Mouse (Mus musculus): ENCODE measurements at regions not wholly inside any gene's neighbourhood (a gene's known extent, or its start where the extent isn't known, plus 50 kb on each side); places are given as distances from the start of the nearest gene placed in this dataset.

DNA sequence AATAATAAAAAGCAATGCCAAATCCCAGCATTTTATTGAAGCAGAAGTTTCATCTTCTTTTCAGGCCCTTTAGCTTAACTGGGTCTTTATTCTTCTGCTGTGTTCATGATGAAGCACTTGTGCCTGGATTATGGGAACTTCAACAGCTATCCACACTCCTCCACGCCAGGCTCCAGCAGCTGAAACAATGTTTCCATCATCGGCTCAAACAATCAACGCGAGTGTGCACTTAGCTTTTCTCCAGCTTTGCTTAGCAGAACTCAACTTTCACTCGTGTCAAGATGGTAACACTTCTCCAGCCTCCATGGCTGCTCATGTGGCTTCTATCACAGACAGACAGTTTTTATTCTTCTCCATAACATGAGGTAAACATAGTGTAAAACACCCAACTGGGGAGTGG lies 143.8 kb upstream of the Mdm1 start:
- no peak for DNase-seq

DNA sequence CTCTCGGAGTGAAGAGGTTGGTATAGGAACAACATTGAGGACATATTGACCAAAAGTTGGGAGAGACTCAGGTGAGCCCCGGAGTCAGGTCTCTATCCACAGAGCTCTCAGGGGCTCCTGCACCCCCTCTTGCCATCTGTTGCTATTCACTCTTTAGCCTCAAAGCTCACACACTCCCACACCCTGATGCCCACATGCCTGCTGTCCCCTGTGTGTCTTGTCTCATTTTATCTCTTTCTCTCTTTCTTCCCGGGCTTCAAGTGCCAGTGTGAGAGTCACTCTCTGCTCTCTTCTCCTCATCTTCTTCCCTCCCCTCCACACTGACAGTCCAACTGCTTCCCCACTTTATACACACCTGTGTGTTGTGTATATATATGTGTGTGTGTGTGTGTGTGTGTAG lies 141.0 kb upstream of the Mdm1 start:
- DNase-seq, result no peak

DNA sequence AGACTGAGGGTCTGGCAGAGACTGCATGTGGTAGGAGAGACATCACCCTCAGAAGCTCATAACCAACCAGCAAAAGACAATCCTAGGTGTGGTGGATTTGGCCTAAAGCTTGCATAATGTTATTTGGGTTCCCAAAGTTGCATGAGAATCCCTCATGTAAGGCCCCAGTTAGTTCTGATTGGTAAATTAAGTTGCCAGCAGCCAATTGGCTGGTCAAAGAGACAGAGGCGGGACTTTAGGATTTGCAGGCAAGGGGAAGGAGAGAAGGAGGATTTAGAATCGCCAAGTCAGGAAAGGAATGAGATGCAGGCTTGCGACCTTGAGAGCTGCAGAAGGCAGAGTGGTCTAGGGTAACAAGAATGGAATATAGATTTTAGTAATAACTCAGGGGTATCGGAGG lies 140.1 kb upstream of the Mdm1 start:
- DNase-seq, result no peak

DNA sequence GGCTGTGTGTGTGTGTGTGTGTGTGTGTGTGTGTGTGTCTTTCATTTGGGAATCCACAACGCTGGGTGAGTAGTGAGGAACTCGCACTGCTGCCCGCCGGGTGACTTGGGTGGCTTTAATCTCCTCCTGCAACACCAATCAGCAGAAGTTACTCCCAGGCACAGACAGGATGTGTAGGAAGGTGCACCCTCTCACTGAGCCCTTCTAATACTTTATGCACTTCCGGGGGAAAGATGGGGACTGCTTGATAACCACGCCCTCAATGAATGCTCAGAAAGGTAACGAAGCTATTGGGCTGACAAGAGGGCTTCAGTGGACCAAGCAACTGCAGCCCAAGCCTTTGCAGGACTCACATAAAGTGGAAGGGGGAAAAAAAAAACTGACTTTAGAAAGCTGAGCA lies 139.6 kb upstream of the Mdm1 start:
- DNase-seq, result no peak

DNA sequence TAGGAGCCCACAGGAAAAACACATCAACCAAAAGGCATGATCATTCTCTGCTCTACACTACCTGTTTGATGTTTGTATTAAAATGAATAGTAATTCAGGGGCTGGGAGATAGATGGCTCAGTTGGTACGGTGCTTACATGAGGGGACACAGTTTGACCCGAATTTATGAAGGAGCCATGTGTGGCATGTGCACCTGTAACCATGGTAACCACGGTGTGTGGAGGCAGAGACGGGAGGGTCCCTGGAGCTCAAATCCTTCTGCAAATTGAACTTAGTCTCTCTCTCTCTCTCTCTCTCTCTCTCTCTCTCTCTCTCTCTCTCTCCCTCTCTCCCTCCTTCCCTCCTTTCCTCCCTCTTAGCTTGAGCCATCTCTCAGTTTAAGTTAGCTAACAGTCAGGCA lies 139.1 kb upstream of the Mdm1 start:
- no peak for DNase-seq

DNA sequence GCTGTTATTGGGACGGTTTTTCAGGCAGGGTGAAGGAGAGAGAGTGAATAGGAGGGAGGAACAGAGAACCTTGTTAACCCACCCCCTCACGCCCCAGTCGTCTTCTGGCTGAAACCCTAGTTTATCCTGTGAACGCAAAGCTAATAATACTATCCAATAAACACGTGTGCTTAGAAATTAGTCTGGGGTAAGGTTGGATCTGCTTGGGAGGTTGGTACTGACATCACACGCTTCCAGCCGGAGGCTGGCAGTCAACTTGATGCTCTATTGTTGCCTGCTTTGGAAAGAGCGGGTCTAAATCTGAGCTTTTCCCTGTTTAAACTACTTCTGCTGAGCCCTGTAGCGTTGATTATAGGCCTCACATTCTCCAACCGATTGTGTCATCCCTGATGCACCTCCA lies 138.4 kb upstream of the Mdm1 start:
- DNase-seq, result no peak

DNA sequence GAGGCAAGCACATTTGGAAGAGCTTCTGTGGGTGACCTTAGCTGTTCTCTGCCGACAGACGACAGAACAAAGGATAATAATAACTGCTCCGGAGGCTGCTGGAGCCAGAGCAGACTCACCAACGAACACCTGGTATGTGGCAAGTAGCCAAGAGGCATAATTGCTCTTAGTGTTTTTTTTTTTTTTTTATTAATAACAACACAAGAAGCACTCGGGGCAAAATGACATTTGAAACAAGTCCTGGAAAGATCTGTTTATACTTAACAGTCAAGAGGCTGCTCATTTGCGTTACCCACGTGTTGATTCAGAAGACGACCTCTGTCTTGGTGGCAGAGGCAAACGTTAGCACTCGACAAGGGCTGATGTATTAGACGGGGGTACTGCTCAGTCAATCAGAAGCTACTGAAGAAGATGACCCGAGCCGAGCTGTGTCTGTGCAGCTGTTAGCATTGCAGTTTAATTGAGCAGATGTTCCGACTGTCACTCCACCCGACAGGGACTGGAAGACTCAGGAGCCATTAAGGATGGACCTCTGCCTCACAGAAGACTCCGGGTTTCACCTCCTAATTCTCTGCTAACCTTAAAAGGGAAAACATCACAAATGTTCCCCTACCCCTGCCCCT lies 137.8 kb upstream of the Mdm1 start:
- no peak for DNase-seq

DNA sequence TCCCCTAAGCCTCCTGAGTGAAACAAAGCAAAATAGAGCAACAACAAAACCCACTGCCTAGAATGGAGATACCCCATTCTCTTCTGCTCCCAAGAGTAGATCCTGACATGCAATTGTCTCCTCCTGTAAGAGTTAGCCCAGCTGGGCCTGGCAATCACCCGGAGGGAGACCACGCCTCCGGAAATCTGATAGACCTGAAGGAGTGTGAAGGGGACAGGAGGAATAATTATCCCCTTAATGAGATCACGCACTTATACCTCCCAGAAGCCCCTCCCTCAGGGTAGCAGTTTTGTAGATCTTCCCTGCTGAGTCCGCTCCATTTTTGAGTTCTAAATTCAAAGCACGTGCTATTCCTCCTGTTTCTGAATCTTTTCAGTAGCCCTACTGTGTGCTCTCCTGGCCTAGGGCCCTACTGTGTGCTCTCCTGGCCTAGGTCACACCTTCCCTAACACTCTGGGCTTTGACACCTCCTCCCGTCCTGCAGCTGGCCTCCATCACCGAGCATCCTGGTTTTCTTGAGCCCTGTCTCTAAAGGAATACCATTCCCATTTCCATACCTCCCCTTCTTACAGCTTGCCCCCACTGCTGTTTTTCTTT lies 137.2 kb upstream of the Mdm1 start:
- DNase-seq, result no peak

DNA sequence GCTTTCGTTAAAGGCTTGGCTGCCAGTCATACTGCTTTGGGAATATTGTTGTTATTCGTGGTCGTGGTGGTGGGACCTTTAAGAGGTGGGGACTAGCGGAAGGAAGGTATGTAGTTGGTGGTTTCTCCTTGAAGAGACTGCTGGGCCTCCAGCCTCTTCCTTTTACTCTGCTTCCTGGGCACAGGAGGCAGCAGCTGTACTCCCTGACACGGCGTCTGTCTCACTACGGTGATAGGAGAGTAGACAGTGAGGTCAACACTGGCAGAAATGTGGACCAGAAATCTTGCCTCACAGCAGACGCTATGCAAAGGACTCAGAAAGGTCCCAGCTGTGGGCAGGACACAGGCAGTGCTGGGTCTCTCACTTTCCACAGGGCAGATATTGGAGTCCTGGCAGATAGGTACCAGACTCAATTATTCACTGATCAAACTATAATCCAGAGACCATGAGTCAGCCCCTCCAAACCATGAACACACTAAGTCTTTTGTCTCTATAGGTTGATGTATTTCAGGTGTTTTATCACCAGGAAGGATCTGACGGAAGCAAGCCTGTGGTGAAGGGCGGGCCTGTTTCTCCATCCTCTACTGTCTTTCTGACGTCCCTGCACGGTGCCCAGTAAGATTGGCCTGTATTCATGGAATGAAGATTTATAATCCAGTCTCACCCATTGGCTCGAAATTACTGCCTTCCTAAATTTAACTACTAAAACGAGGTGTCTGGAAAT lies 134.6 kb upstream of the Mdm1 start:
- no peak for DNase-seq

DNA sequence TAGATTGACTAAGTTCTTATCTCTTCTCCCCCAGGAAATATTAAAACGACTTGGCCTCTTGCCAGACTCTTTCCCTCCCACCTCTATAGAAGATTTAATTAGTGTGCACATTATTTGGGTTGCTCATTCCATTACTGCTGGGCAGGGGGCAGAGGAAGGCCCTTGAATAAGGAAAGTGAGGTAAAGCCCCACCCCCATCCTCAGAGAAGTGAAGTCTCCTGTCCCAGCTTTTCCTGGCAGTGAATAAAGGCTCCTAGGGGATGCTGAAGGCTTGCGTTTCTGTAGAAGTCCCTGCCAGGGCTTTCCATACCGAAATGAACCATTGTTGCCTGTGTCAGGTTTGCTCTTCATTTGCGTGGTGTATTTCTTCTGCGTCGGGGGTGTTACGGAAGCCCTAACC lies 133.8 kb upstream of the Mdm1 start:
- no peak for DNase-seq

DNA sequence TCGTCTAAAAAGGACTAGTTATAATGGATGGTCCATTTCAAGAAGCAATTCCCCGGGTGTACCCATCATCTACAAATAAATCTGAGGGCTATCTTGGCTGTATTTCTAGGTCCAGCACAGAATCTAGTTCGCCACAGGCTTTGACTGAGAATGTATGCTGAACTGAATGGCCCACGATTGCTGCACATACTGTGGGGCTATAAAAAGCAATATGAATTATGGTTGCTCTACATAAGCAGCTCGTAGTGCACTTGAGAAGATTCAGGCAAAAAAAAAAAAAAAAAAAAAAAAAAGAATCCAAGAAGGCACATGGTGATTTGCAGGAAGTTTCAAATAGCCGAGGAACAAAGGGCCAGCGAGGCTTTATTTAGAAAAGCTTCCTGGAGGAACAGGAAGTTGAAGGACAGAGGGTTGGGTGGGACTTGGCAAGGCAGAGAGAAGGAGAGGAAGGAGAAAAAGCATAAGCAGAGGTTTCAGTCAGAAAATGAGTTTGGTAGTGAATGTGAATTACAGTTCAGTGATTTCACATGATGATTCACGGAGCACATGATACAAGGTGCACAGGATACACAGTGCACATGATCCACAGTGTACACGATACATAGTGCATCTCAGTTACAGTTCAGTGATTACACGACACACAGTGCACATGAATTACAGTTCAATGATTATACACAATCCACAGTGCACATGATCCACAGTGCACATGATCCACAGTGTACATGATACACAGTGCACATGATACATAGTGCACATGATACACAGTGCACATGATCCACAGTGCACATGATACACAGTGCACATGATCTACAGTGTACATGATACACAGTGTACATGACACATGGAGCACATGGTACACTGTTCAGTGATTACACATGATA lies 129.7 kb upstream of the Mdm1 start:
- peak; percentile 40 for DNase-seq

DNA sequence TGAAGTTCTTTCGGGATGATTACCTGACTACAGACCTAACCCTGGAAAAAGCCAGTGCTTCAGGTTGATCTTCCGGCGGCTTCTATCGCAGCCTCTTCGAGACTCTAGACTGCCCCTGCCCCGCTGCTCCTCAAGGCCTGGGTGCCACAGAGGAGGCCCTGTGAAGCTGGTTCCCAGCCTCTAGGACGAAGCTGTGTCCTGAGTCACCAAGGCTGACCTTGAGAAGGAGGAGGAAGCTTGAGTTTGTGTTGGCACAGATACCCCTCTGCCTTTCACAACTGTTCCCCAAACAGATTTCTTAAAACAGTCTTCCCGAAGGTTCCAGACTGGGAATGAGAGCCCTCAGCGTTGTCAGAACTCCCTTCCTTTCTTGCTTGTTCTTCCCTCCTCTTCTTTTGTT lies 112.8 kb upstream of the Mdm1 start:
- DNase-seq, result peak; percentile 82

DNA sequence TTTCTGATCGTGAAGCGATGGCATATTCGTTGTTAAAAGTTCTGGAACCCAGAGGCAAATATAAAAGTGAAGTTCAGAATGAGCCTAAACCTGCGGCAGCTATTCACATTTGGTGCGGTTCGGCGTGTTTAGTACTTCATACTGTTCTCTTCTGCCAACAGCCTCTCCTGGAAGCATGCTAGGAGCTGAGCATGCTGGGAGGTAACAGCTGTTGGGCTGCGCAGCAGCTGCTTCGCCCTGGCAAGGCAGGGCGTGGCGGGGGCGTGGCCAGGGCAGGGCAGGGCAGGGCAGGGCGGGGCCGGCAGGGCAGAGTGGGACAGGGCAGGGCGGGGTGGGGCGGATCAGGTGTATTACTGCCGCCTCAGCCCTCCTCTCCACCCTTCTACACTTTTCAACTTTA lies 107.2 kb upstream of the Mdm1 start:
- DNase-seq, result no peak

DNA sequence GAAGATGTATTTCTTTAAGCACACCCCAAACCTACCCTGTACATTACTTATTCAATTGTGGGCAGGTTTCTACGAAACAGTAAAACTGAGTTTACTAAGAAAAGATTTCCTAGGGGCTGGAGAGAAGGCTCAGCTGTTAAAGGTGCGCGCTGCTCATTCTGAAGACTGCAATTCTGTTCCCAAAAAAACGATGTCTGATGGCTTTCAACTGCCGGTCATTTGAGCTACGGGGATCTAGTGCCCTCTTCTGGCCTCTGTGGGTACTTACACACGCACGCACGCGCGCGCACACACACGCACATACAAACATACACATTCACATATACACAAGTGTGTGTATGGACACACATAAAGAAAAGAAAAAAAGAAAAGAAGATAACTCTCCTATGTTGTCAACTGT lies 106.6 kb upstream of the Mdm1 start:
- no peak for DNase-seq

DNA sequence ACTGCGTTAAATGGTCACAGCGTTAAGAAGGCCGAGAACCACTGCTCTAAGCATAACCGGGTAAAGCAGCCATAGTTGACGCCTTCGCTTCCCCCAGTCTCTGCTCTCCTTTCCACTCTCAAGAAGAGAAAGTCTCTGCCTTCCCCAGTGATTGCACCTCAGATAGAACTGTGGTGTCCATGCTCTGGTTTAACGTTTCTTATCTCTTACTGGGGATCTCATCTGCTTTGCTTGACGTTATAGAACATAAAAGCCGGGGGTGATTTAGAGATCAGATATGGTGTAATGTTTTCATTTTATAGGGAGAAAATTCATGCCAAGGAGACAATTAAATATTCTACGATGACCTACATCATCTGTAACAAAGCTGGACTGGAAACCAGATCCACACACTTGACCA lies 103.1 kb upstream of the Mdm1 start:
- no peak for DNase-seq

DNA sequence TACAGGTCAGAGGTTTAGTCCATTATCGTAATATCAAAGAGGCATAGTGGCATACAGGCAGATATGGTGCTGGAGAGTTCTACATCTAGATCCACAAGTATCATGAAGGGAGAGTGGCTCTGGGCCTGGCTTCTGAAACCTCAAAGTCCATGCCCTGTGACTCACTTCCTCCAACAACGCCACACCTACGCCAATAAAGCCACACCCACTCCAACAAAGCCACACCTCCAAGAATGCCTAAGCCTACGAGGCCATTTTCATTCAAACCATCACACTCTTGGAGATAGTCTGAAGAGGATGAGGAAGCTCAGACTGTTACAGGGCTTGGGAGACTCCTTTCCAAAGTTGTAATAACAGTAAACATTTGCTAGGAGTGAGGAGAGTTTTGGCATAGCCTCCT lies 102.6 kb upstream of the Mdm1 start:
- DNase-seq, result no peak

DNA sequence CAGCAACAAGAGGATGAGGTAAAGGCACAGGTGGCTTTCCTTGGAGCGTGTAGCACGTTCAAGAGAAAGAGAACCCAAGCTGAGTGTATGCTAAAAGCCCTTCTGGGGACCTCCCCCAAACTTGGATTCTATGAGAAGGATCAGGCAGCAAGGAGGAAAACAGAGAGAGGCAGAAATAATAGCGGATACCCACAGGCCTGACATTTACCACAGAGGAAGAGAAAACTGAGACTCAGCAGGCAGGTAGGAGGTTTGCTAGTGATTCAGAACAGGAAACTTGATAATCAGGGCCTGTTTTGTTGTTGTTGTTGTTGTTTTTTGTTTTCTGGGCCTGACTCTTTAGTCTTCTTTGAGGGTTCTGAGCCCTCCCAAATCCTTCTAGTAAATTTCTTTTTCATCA lies 100.5 kb upstream of the Mdm1 start:
- no peak for DNase-seq

DNA sequence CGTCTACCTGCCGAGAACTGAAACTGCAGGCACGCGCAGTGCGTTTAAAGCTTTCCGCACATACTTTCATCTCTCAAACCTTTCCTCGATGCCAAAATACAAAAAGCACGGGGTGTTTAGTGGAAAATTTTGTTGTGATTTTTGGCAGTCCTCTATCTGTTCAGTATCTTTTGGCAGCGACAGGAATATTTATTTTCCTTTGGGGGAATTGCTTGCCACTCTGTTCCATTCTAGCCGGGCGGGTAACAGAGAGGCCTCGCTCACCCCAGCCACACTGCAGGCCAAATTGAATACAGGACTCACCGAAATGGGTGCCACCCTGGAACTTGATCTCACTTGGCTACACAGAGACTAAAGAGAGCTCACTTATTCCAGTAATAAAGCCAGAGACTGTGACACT lies 97.8 kb upstream of the Mdm1 start:
- peak; percentile 36 for DNase-seq

DNA sequence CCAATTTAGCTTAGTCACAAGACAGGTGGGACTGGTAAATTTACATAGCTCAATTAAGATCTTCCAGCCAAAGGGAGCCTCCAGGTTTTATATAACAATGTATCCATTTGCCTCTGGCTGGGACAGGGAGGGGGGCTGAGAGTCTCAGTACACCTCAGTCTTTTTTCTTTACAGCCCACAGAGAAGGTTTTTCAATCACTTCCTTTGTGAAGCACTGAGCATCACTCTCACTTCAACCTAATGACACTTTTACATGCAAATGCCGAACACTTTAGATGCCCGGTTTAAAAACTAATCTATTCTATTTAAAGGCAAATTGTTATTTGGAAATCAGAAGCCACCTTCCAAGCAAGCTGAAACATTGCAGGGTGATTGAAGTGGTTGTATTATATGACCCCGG lies 96.8 kb upstream of the Mdm1 start:
- no peak for DNase-seq

DNA sequence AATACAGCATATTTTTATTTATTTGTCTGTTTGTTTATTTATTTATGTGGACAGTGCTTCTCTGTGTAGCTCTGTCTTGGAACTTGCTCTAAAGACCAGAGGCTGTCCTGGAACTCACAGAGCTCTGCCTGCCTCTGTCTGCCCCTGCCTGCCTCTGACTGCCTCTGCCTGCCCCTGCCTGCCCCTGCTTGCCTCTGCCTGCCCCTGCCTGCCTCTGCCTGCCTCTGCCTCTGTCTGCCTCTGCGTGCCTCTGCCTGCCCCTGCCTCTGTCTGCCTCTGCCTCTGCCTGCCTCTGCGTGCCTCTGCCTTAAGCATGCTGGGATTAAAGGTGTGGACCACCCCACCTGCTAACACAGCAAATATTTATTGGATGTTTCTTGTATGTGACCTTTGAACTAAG lies 96.2 kb upstream of the Mdm1 start:
- DNase-seq, result no peak

DNA sequence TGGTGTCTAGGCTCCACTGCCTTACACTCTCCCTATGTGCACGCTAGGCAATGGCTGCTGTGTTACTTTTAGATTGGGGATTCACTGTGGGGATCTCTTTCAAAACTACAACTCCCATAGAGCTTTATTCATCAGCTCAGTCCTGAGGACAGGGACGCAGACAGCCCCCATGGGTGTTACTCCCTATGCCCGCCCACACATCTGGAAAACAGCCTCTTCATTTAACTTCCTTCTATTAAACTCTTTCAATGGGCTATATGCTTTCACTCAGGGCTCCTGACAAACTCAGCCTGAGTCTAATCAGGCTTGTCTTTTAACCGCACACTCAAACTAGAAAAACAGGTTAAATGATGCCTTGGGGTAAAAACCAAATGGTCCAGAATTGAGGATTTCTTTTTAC lies 95.3 kb upstream of the Mdm1 start:
- DNase-seq, result no peak

DNA sequence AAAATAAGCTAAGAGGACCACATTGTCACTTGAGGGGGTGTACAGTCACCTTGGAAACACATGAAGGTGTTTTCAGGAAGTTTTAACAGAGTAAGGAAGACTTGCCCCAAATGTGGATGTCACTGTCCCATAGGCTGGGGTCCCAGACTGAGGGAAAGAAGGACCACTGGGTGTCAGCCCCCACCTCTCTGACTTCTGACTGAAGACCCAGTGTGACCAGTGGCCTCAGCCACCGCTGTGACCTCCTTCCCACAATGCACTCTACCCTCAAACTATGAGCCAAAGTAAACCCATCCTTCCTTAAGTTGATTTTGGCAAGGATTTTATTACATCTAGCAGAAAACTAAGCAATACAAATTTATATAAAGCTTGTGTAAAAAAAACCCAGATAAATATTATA lies 94.8 kb upstream of the Mdm1 start:
- no peak for DNase-seq

DNA sequence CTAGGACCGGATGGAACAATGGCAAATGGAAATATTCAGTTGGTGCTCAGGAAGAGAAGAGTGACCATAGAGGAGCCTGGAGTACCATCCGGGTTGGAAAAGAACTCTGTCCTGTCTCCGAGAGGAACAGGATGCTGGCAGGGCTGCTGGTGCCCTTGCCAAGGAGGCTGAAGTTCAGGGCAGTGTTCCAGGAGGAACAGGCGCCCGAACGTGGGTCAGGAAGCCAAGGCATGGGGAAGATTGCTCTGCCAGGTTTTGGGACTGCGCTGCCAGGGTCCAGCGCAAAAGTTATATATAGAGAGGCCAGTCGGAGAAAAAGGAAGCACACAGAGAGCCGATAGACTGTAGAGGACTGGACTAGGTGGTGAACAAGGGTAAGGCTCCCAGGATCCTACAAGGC lies 92.3 kb upstream of the Mdm1 start:
- peak; percentile 87 for DNase-seq

Measured in adrenal gland, postnatal 14 days (tissue).